Mouse (Mus musculus) intestine, embryonic 15.5 days (tissue): ENCODE measurements around the gene Dnajc28. TPM values are rescaled to one million over a fixed set of nuclear protein-coding genes. Genes with fewer than 3 reads are reported as not detected.
A peak's percentile ranks its signal among the peaks of the same experiment; 100 is the strongest.

Experiments
- ATAC-seq: fragments of 200-750 bp; cut with Nextera tagmentation; 2 replicates; pipeline ENCODE4 v1.8.0; 2017; ENCODE audit warnings: moderate TSS enrichment, moderate library complexity
- H3K27ac ChIP-seq: fragments of 300-500 bp; sonication (generic); 2 replicates; pipeline ENCODE4 v1.5.1; 2015; ENCODE audit warnings: mild to moderate bottlenecking, inconsistent platforms
- H3K27me3 ChIP-seq: fragments of 300-500 bp; sonication (generic); replicated peaks from 2 replicates; pipeline ENCODE4 v1.6.1; 2015; ENCODE audit warnings: inconsistent platforms
- H3K36me3 ChIP-seq: fragments of 300-500 bp; sonication (generic); 2 replicates; pipeline ENCODE4 v1.6.1; 2015; ENCODE audit warnings: inconsistent platforms
- H3K4me1 ChIP-seq: fragments of 300-500 bp; sonication (generic); replicated peaks from 2 replicates; pipeline ENCODE4 v1.6.1; 2015; ENCODE audit warnings: inconsistent platforms
- H3K4me2 ChIP-seq: fragments of 300-500 bp; sonication (generic); replicated peaks from 2 replicates; pipeline ENCODE4 v1.6.1; 2015; ENCODE audit warnings: mild to moderate bottlenecking, inconsistent platforms
- H3K4me3 ChIP-seq: fragments of 300-500 bp; sonication (generic); replicated peaks from 2 replicates; pipeline ENCODE4 v1.5.1; 2015; ENCODE audit warnings: inconsistent platforms
- H3K9ac ChIP-seq: fragments of 300-500 bp; sonication (generic); 2 replicates; pipeline ENCODE4 v1.6.1; 2015; ENCODE audit warnings: inconsistent platforms
- H3K9me3 ChIP-seq: fragments of 300-500 bp; sonication (generic); 2 replicates; pipeline ENCODE4 v1.6.1; 2016; ENCODE audit warnings: inconsistent platforms
- WGBS: fragments of 180-500 bp; shearing (Covaris S2); methylation state at CpG from one replicate; pipeline ENCODE4 v1.1.7; 2015; 5-methylcytosine and 5-hydroxymethylcytosine counted together
- polyA plus RNA-seq: library from polyadenylated mRNA; unstranded; fragments of >200 nt; fragmentation: Nextera tagmentation; extraction: Ambion mirVana; gene quantifications from 2 replicates; pipeline ENCODE4 v1.2.1, GENCODE M21; 2015

The Dnajc28 gene
- polyA plus RNA-seq: 2.1 and 2.5 TPM in 2 replicates

GRCm38 (mm10) chr16:91618511-91619501 lies at the start of gene Dnajc28:
TSS of gene Dnajc28 (minus strand) at chr16:91619026.
- Histone ChIP-seq H3K27ac (no peak within 1 kb of the TSS), H3K36me3 (peaks cover 32% of the 10 kb centered on the region), H3K9me3 (no peaks in the 10 kb centered on the region), H3K4me3 (peak within 1 kb of the TSS; percentile 69), H3K9ac (peak within 1 kb of the TSS; percentile 55), H3K4me2 (peak within 1 kb of the TSS; percentile 87), H3K27me3 (no peaks in the 10 kb centered on the region), H3K4me1 (no peaks in the 10 kb centered on the region)
- peak; percentile 97 for ATAC-seq
- WGBS: 10% methylated on average over 39 of the region's 39 CpGs

GRCm38 (mm10) chr16:91663795-91664194 lies 45.0 kb upstream of the Dnajc28 start:
- no peak for ATAC-seq
- no peak overlapping the region for H3K9ac ChIP-seq
- H3K27ac ChIP-seq: no peak overlapping the region
- 91% methylated on average over 3 of the region's 3 CpGs for WGBS
- H3K36me3 ChIP-seq: peaks cover 49% of the 10 kb centered on the region
- no peak overlapping the region for H3K4me2 ChIP-seq
- H3K4me3 ChIP-seq: no peak overlapping the region
- no peaks in the 10 kb centered on the region for H3K27me3 ChIP-seq
- no peaks in the 10 kb centered on the region for H3K9me3 ChIP-seq
- H3K4me1 ChIP-seq: no peaks in the 10 kb centered on the region

DNA sequence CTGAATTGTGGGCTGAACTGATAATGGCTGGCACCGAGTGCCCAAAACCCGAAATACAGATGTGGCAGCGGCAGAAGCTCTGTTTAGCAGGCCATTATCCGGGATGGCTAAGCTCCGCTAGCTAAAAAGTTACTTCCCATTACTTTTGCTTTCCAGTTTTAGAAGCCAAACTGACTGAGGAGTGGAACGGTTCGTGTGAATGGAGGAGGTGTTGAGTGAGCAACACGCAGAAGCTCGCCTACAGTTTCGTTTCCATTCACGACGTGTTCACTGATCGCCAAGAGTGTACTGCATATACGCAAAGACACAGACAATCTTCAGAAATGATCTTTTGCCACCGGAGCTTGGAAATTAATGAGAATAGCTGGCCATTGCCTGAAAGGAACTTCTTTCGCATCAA lies 43.5 kb upstream of the Dnajc28 start:
- H3K4me3 ChIP-seq: no peak overlapping the region
- no peak overlapping the region for H3K9ac ChIP-seq
- 96% methylated on average over 16 of the region's 16 CpGs for WGBS
- H3K27me3 ChIP-seq: no peaks in the 10 kb centered on the region
- no peak overlapping the region for H3K4me2 ChIP-seq
- peaks cover 62% of the 10 kb centered on the region for H3K36me3 ChIP-seq
- H3K4me1 ChIP-seq: no peaks in the 10 kb centered on the region
- ATAC-seq: no peak
- H3K9me3 ChIP-seq: no peaks in the 10 kb centered on the region
- no peak overlapping the region for H3K27ac ChIP-seq

DNA sequence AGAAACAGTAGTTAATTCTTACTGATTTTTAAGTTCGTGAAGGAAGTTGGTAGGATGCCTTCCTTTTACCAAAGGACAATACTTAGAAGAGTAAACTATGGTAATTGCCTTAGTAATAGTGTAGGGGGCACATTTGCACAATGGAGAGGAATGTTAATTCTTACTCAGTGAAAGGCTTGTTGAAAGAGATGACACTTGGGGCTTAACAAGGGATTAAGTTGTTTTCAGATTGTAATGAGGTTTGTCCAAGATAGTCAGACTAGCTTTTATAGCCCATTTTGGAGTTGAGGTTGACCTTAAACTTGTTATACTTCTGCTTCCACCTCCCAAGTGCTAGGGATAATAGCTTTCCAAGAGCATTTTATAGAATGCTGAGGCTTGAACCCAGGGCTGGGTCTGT lies 42.6 kb upstream of the Dnajc28 start:
- Histone ChIP-seq H3K4me2 (no peak overlapping the region), H3K36me3 (peaks cover 67% of the 10 kb centered on the region), H3K9me3 (no peaks in the 10 kb centered on the region), H3K4me3 (no peak overlapping the region), H3K9ac (no peak overlapping the region), H3K27me3 (no peaks in the 10 kb centered on the region), H3K4me1 (no peaks in the 10 kb centered on the region), H3K27ac (no peak overlapping the region)
- 68% methylated on average over 1 of the region's 1 CpGs for WGBS
- ATAC-seq: no peak

DNA sequence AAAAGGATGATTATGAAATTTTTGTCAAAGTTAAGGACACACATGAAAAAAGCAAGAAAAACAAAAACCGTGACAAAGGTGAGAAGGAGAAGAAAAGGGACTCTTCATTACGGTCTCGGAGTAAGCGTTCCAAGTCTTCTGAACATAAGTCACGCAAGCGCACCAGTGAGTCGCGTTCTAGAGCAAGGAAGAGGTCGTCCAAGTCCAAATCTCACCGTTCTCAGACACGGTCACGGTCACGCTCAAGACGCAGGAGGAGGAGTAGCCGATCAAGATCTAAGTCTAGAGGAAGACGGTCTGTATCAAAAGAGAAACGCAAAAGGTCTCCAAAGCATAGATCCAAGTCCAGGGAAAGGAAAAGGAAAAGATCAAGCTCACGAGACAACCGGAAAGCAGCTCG lies 41.0 kb upstream of the Dnajc28 start:
- WGBS: 95% methylated on average over 20 of the region's 20 CpGs
- Histone ChIP-seq H3K36me3 (peaks cover 70% of the 10 kb centered on the region), H3K9ac (no peak overlapping the region), H3K4me2 (no peak overlapping the region), H3K9me3 (no peaks in the 10 kb centered on the region), H3K4me1 (no peaks in the 10 kb centered on the region), H3K4me3 (no peak overlapping the region), H3K27me3 (no peaks in the 10 kb centered on the region), H3K27ac (no peak overlapping the region)
- no peak for ATAC-seq

GRCm38 (mm10) chr16:91658471-91658870 lies 39.6 kb upstream of the Dnajc28 start:
- 94% methylated on average over 5 of the region's 5 CpGs for WGBS
- no peak overlapping the region for H3K27ac ChIP-seq
- no peaks in the 10 kb centered on the region for H3K9me3 ChIP-seq
- no peaks in the 10 kb centered on the region for H3K4me1 ChIP-seq
- ATAC-seq: no peak
- no peak overlapping the region for H3K4me3 ChIP-seq
- H3K9ac ChIP-seq: no peak overlapping the region
- peaks cover 68% of the 10 kb centered on the region for H3K36me3 ChIP-seq
- no peaks in the 10 kb centered on the region for H3K27me3 ChIP-seq
- no peak overlapping the region for H3K4me2 ChIP-seq

DNA sequence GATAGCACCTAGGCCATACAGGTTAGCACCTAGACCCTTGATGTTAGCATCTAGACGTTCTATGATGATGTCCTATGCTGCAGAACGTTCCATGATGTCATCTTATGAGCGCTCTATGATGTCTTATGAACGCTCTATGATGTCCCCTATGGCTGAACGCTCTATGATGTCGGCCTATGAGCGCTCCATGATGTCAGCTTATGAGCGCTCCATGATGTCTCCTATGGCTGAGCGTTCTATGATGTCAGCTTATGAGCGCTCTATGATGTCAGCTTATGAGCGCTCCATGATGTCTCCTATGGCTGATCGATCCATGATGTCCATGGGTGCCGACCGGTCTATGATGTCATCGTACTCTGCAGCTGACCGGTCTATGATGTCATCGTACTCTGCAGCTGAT lies 38.5 kb upstream of the Dnajc28 start:
- peak; percentile 35; the same call in 1 of the 2 replicates for ATAC-seq
- no peak overlapping the region for H3K4me2 ChIP-seq
- no peaks in the 10 kb centered on the region for H3K9me3 ChIP-seq
- 0 out of 2 replicates have a peak, but pooled peaks cover under 1% of the 10 kb centered on the region for H3K4me1 ChIP-seq
- peaks cover 64% of the 10 kb centered on the region for H3K36me3 ChIP-seq
- no peak overlapping the region for H3K9ac ChIP-seq
- no peak overlapping the region for H3K27ac ChIP-seq
- no peaks in the 10 kb centered on the region for H3K27me3 ChIP-seq
- no peak overlapping the region for H3K4me3 ChIP-seq
- 97% methylated on average over 17 of the region's 17 CpGs for WGBS

DNA sequence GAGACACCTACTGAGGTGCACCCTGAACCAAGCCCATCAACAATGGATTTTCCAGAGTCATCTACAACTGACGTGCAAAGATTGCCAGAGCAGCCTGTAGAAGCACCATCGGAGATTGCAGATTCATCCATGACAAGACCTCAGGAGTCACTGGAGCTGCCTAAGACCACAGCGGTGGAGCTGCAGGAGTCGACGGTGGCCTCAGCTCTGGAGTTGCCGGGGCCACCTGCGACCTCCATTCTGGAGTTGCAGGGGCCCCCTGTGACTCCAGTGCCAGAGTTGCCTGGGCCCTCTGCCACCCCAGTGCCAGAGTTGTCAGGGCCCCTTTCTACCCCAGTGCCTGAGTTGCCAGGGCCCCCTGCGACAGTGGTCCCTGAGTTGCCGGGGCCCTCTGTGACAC lies 36.5 kb upstream of the Dnajc28 start:
- WGBS: 95% methylated on average over 9 of the region's 9 CpGs
- H3K4me1 ChIP-seq: peaks cover 4% of the 10 kb centered on the region; the same call in 1 of the 2 replicates
- H3K4me2 ChIP-seq: no peak overlapping the region
- H3K36me3 ChIP-seq: peaks cover 67% of the 10 kb centered on the region
- no peak overlapping the region for H3K9ac ChIP-seq
- ATAC-seq: no peak
- H3K27ac ChIP-seq: no peak overlapping the region
- no peaks in the 10 kb centered on the region for H3K27me3 ChIP-seq
- no peak overlapping the region for H3K4me3 ChIP-seq
- H3K9me3 ChIP-seq: no peaks in the 10 kb centered on the region

DNA sequence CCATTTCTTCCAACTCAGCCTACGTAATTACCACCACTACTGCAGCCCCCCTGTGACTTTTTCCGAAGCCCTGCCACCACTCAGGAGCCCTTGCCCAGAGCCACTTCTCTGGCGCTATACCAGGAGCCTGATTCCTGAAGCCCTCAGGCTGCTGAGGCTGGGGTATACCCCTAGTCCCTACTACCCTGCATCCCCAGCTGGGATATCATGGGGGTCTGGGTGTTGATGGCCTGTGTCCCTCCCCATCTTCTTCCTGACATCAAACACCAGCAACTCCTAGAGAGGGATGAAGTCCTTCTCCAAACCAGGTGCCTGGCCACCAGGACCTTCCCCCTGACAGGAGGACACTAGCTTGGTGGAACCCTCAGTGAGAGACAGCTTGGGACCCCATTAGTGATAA lies 33.4 kb upstream of the Dnajc28 start:
- no peak overlapping the region for H3K27ac ChIP-seq
- H3K4me2 ChIP-seq: no peak overlapping the region
- no peak overlapping the region for H3K9ac ChIP-seq
- H3K9me3 ChIP-seq: no peaks in the 10 kb centered on the region
- H3K4me1 ChIP-seq: peaks cover 8% of the 10 kb centered on the region; the same call in 1 of the 2 replicates
- no peak for ATAC-seq
- WGBS: 93% methylated on average over 3 of the region's 3 CpGs
- H3K27me3 ChIP-seq: no peaks in the 10 kb centered on the region
- H3K36me3 ChIP-seq: peaks cover 36% of the 10 kb centered on the region
- no peak overlapping the region for H3K4me3 ChIP-seq

DNA sequence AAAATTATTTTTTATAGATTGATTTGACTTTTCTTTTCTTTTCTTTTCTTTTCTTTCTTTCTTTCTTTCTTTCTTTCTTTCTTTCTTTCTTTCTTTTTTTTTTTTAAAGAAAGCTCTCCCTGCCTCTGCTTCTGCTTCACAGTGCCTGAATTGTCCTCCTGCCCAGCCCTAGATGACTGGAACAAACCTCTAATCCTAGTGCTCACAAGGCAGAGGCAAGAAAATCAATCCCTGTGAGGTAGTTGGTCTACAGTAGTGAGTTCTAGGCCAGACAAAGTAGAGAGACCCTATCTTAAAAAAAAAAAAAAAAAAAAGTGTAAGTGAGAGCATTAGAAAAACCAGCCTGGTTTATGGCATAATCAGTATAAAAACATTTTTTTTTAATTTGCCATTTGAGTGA lies 31.0 kb upstream of the Dnajc28 start:
- no peak for ATAC-seq
- Histone ChIP-seq H3K4me2 (no peak overlapping the region), H3K4me3 (no peak overlapping the region), H3K9ac (no peak overlapping the region), H3K27me3 (no peaks in the 10 kb centered on the region), H3K9me3 (no peaks in the 10 kb centered on the region), H3K4me1 (peaks cover 10% of the 10 kb centered on the region; the same call in 1 of the 2 replicates), H3K36me3 (peaks cover 12% of the 10 kb centered on the region), H3K27ac (no peak overlapping the region)

GRCm38 (mm10) chr16:91649246-91649645 lies 30.4 kb upstream of the Dnajc28 start:
- H3K4me3 ChIP-seq: peak overlapping the region; percentile 19
- peaks cover 13% of the 10 kb centered on the region; the same call in 1 of the 2 replicates for H3K4me1 ChIP-seq
- ATAC-seq: no peak
- 56% methylated on average over 3 of the region's 3 CpGs for WGBS
- H3K9me3 ChIP-seq: no peaks in the 10 kb centered on the region
- peak overlapping the region; percentile 48 for H3K4me2 ChIP-seq
- H3K36me3 ChIP-seq: peaks cover 10% of the 10 kb centered on the region
- H3K27me3 ChIP-seq: no peaks in the 10 kb centered on the region
- H3K27ac ChIP-seq: no peak overlapping the region
- H3K9ac ChIP-seq: peak overlapping the region; percentile 3; the same call in 1 of the 2 replicates

DNA sequence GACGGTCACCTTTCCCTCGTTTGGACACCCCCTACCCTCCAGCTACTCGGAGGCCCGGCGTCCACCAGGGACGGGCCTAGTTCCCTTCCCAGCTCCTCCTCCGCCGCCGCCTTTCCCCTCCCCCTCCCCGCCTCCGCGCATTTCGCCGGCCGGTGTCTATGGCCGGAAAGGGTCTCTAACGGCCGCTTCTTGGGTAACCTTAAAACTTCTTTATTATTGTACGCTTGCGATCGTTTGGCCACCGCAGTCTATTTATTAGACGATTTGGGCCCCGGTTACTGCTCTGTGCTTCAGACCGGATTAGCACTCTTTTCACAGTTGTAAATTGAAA lies 29.4 kb upstream of the Dnajc28 start:
- Histone ChIP-seq H3K4me2 (peak overlapping the region; percentile 46), H3K9me3 (no peaks in the 10 kb centered on the region), H3K4me3 (peak overlapping the region; percentile 60), H3K9ac (peak overlapping the region; percentile 83), H3K27me3 (no peaks in the 10 kb centered on the region), H3K4me1 (peaks cover 13% of the 10 kb centered on the region; the same call in 1 of the 2 replicates), H3K27ac (peak overlapping the region; percentile 92), H3K36me3 (peaks cover 10% of the 10 kb centered on the region)
- WGBS: under 1% methylated on average over 25 of the region's 25 CpGs
- ATAC-seq: peak; percentile 73
